Mouse (Mus musculus): Measurements from ENCODE around the gene Serpinb3b. TPM values are rescaled to one million over a fixed set of nuclear protein-coding genes. Genes with fewer than 3 reads are reported as not detected.
"Not testable (repeated sequence)": the region's sequence is repeated elsewhere in the genome, so short reads cannot be mapped to it uniquely, and the experiment has no call there.

Serpinb3b gene
- total RNA-seq (2018; cell fraction: chromatin; rRNA removed), result not detected
- total RNA-seq (2018; cell fraction: cytosol; rRNA removed), result not detected
- total RNA-seq (2018; cell fraction: nucleus; rRNA removed), result not detected
- polyA plus RNA-seq (2018), result not detected in 3 replicates

GRCm38 (mm10) chr1:107278261-107278660 lies at the start of gene Serpinb3b, which contains the start of gene Serpinb3c:
Serpinb3b (minus strand) TSS chr1:107278361.
Serpinb3c (minus strand) TSS chr1:107278371.
- H3K27ac ChIP-seq; H3K79me2 ChIP-seq (ENCODE audit: inconsistent target); H3K36me3 ChIP-seq (ENCODE audit: inconsistent target); H3K4me3 ChIP-seq (ENCODE audit: inconsistent target): not testable (repeated sequence)

GRCm38 (mm10) chr1:107243170-107243569 lies 35.0 kb downstream of the Serpinb3b start:
- H3K36me3 ChIP-seq (ENCODE audit: inconsistent target); H3K27ac ChIP-seq; H3K4me3 ChIP-seq (ENCODE audit: inconsistent target); H3K79me2 ChIP-seq (ENCODE audit: inconsistent target): not testable (repeated sequence)
- 31% methylated on average over 3 of the region's 3 CpGs for WGBS (ENCODE audit: missing documents)

- H3K27ac ChIP-seq; H3K79me2 ChIP-seq (ENCODE audit: inconsistent target); H3K4me3 ChIP-seq (ENCODE audit: inconsistent target); H3K36me3 ChIP-seq (ENCODE audit: inconsistent target): not testable (repeated sequence)
- WGBS (ENCODE audit: missing documents), result no CpG with 5 or more reads among the region's 1 CpGs
Measured at GRCm38 (mm10) chr1:107217276-107217675, 60.9 kb downstream of the Serpinb3b start.

GRCm38 (mm10) chr1:107127453-107127852 lies 150.7 kb downstream of the Serpinb3b start:
- H3K4me3 ChIP-seq (ENCODE audit: inconsistent target); H3K27ac ChIP-seq; H3K36me3 ChIP-seq (ENCODE audit: inconsistent target); H3K79me2 ChIP-seq (ENCODE audit: inconsistent target): not testable (repeated sequence)

Other genes with a start within 250 kb of the Serpinb3b start
- gene Serpinb3a, start 226.1 kb downstream of the Serpinb3b start, polyA plus RNA-seq (2018), result not detected in 3 replicates
- gene Serpinb3d, start 194.9 kb downstream of the Serpinb3b start, polyA plus RNA-seq (2018), result not detected in 3 replicates
- not detected in 3 replicates for gene Serpinb3c, start within 50 bp of the Serpinb3b start, polyA plus RNA-seq (2018)
- not detected in 3 replicates for gene Serpinb11, start 82.8 kb upstream of the Serpinb3b start, polyA plus RNA-seq (2018)
- not detected in 3 replicates for gene Serpinb7, start 121.3 kb upstream of the Serpinb3b start, polyA plus RNA-seq (2018)
- 0.36 to 0.87 TPM in 2 of 3 replicates, not detected in the other for gene Serpinb2, start 233.1 kb upstream of the Serpinb3b start, polyA plus RNA-seq (2018)

Measured in macrophage (primary cell).